Mouse (Mus musculus): ENCODE measurements at regions not wholly inside any gene's neighbourhood (a gene's known extent, or its start where the extent isn't known, plus 50 kb on each side); places are given as distances from the start of the nearest gene placed in this dataset.
A peak's percentile ranks its signal among the peaks of the same experiment; 100 is the strongest.

DNA sequence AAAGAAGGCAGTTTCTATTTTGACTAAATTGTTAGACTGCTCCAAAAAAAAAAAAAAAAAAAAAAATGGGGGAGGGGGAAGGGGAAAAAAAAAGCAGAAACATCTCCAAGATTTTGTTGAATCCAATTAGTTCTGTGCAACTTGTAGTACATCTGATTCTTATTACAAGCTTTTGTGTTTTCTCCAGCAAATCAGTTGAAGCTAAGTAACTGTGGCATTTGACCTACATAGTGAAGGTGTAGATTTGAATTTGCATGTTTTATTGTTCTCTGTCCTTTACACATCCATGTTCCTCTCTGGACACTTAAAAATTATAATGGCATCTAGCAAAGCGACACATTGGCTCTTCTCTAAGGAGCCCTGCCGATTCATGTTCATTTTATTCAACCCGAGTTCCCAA lies 192.6 kb downstream of the Pax3 start:
- Histone ChIP-seq H3K4me3 (ENCODE audit: low read depth, low read length) (no peak overlapping the region), H3K4me1 (ENCODE audit: control insufficient read depth, insufficient read depth, low read length) (no peaks in the 10 kb centered on the region), H3K27ac (ENCODE audit: low read depth, low read length) (no peak overlapping the region), H3K36me3 (ENCODE audit: control insufficient read depth, insufficient read depth, low read length) (no peaks in the 10 kb centered on the region), H3K27me3 (ENCODE audit: control insufficient read depth, insufficient read depth, low read length) (no peaks in the 10 kb centered on the region), H3K9me3 (ENCODE audit: control insufficient read depth, low read length) (no peaks in the 10 kb centered on the region), H3K4me2 (ENCODE audit: low read depth, low read length) (no peak overlapping the region), H3K9ac (replicated peaks; ENCODE audit: low read depth, low read length) (no peak overlapping the region)
- WGBS: 88% methylated on average over 3 of the region's 3 CpGs
- no peak for ATAC-seq (ENCODE audit: low read depth)

DNA sequence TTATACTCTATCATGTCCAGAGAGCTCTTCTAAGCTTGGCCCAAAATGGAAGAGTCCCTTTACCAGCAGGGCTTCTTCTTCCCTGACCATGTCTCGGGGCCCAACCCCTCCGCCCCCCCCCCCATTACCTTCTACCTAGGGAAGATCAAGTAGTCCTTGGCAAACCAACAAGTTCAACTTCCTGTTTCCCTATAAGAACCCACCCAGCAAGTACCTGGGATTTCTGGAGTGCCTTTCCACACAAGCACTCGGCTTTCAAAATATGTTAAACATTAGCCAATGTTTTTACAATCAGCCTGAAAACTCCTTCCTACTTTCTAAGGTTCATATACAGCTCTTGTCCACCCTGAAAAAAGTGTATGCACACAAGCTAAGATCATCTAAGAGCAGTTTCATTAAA lies 198.2 kb downstream of the Pax3 start:
- Histone ChIP-seq H3K9me3 (ENCODE audit: control insufficient read depth, low read length) (no peaks in the 10 kb centered on the region), H3K4me3 (ENCODE audit: low read depth, low read length) (no peak overlapping the region), H3K4me2 (ENCODE audit: low read depth, low read length) (no peak overlapping the region), H3K9ac (replicated peaks; ENCODE audit: low read depth, low read length) (no peak overlapping the region), H3K36me3 (ENCODE audit: control insufficient read depth, insufficient read depth, low read length) (no peaks in the 10 kb centered on the region), H3K27ac (ENCODE audit: low read depth, low read length) (no peak overlapping the region), H3K4me1 (ENCODE audit: control insufficient read depth, insufficient read depth, low read length) (no peaks in the 10 kb centered on the region), H3K27me3 (ENCODE audit: control insufficient read depth, insufficient read depth, low read length) (no peaks in the 10 kb centered on the region)
- 91% methylated on average over 3 of the region's 3 CpGs for WGBS
- ATAC-seq (ENCODE audit: low read depth): no peak

DNA sequence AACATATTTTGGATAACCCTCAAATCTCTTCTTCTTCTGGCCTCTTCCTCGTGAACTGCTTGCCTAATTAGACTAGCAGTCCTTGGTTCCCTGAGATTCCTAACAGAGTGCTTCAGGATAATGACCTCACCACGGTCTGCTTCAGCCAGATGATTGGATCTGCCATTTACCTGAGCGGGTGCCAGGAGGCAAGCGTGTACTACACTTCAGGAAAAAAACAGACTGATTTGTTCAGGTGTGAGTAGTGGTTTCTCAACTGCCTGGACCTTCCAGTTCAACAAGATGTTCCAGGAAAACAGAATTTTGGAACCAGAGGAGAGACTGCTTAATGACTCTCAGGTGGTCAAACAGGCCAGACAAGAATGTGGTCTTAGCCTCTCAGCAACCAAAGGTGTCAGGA lies 215.4 kb downstream of the Pax3 start:
- WGBS: 76% methylated on average over 4 of the region's 4 CpGs
- Histone ChIP-seq H3K36me3 (ENCODE audit: control insufficient read depth, insufficient read depth, low read length) (no peaks in the 10 kb centered on the region), H3K27ac (ENCODE audit: low read depth, low read length) (no peak overlapping the region), H3K4me3 (ENCODE audit: low read depth, low read length) (no peak overlapping the region), H3K27me3 (ENCODE audit: control insufficient read depth, insufficient read depth, low read length) (no peaks in the 10 kb centered on the region), H3K4me2 (ENCODE audit: low read depth, low read length) (no peak overlapping the region), H3K9ac (replicated peaks; ENCODE audit: low read depth, low read length) (no peak overlapping the region), H3K9me3 (ENCODE audit: control insufficient read depth, low read length) (no peaks in the 10 kb centered on the region), H3K4me1 (ENCODE audit: control insufficient read depth, insufficient read depth, low read length) (no peaks in the 10 kb centered on the region)
- no peak for ATAC-seq (ENCODE audit: low read depth)

DNA sequence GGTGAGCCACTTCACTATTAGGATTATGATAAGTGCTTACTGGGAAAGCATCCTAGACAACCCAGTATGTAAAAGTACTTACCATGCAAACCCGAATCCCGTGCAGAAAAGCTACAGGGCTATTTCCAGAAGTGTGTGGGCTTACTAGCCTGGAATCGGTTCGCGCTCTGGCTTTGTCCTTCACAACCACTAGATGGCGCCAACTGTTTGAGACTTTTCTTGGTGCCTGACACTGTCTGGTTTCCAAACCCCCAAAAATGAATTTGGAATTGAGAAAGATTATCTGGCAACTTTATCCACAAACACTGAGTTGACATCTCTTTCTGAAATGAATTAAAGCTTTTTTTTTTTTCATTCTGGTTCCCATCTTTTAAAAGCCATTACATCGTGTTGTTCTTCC lies 218.2 kb downstream of the Pax3 start:
- no peak overlapping the region for H3K4me2 ChIP-seq (ENCODE audit: low read depth, low read length)
- ATAC-seq (ENCODE audit: low read depth): peak; percentile 63; the same call in 1 of the 2 replicates
- H3K27ac ChIP-seq (ENCODE audit: low read depth, low read length): no peak overlapping the region
- no peak overlapping the region for H3K4me3 ChIP-seq (ENCODE audit: low read depth, low read length)
- H3K4me1 ChIP-seq (ENCODE audit: control insufficient read depth, insufficient read depth, low read length): no peaks in the 10 kb centered on the region
- H3K36me3 ChIP-seq (ENCODE audit: control insufficient read depth, insufficient read depth, low read length): no peaks in the 10 kb centered on the region
- H3K9me3 ChIP-seq (ENCODE audit: control insufficient read depth, low read length): no peaks in the 10 kb centered on the region
- no peak overlapping the region for H3K9ac ChIP-seq (replicated peaks; ENCODE audit: low read depth, low read length)
- no peaks in the 10 kb centered on the region for H3K27me3 ChIP-seq (ENCODE audit: control insufficient read depth, insufficient read depth, low read length)
- 6% methylated on average over 7 of the region's 7 CpGs for WGBS

DNA sequence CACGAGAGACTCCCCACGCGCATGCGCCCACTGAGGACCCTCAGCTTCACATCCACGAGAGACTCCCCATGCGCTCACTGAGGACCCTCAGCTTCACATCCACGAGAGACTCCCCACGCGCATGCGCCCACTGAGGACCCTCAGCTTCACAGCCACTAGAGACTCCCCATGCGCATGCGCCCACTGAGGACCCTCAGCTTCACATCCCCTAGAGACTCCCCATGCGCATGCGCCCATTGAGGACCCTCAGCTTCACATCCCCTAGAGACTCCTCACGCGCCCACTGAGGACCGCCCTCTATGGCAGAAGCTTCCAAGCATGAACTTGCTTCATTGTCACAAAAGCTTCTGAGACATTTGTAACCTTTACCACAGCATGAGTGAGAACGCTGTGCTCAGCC lies 221.0 kb downstream of the Pax3 start:
- Histone ChIP-seq H3K4me3 (ENCODE audit: low read depth, low read length) (no peak overlapping the region), H3K9ac (replicated peaks; ENCODE audit: low read depth, low read length) (no peak overlapping the region), H3K27me3 (ENCODE audit: control insufficient read depth, insufficient read depth, low read length) (no peaks in the 10 kb centered on the region), H3K36me3 (ENCODE audit: control insufficient read depth, insufficient read depth, low read length) (no peaks in the 10 kb centered on the region), H3K27ac (ENCODE audit: low read depth, low read length) (no peak overlapping the region), H3K4me2 (ENCODE audit: low read depth, low read length) (no peak overlapping the region), H3K4me1 (ENCODE audit: control insufficient read depth, insufficient read depth, low read length) (no peaks in the 10 kb centered on the region; the same call in 1 of the 2 replicates), H3K9me3 (ENCODE audit: control insufficient read depth, low read length) (no peaks in the 10 kb centered on the region)
- WGBS: 96% methylated on average over 18 of the region's 18 CpGs
- no peak for ATAC-seq (ENCODE audit: low read depth)

DNA sequence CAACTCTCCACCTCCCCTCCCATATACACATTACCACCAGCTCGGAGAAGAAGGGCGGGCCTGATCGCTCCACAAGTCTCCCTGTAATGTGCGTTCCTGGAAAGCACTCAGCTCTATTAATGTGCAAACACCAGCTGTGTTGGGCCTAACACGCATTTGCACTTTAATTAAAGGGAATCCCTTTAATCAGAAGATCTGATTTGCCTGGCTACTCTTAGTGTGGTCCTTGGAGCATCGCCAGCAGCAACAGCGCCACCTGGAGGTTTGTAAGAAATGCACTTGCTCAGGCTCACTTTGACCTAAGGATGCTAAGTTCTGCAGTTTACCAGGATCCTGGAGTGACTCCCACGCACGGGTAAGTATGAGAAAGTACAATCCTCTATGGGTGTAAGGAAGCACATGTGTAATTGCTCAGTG lies 224.6 kb downstream of the Pax3 start:
- WGBS: 9% methylated on average over 9 of the region's 9 CpGs
- H3K36me3 ChIP-seq (ENCODE audit: control insufficient read depth, insufficient read depth, low read length): no peaks in the 10 kb centered on the region
- H3K4me1 ChIP-seq (ENCODE audit: control insufficient read depth, insufficient read depth, low read length): no peaks in the 10 kb centered on the region; the same call in 1 of the 2 replicates
- no peak overlapping the region for H3K9ac ChIP-seq (replicated peaks; ENCODE audit: low read depth, low read length)
- no peaks in the 10 kb centered on the region for H3K9me3 ChIP-seq (ENCODE audit: control insufficient read depth, low read length)
- no peak overlapping the region for H3K4me3 ChIP-seq (ENCODE audit: low read depth, low read length)
- H3K27me3 ChIP-seq (ENCODE audit: control insufficient read depth, insufficient read depth, low read length): no peaks in the 10 kb centered on the region
- peak; percentile 85 for ATAC-seq (ENCODE audit: low read depth)
- no peak overlapping the region for H3K4me2 ChIP-seq (ENCODE audit: low read depth, low read length)
- H3K27ac ChIP-seq (ENCODE audit: low read depth, low read length): no peak overlapping the region

DNA sequence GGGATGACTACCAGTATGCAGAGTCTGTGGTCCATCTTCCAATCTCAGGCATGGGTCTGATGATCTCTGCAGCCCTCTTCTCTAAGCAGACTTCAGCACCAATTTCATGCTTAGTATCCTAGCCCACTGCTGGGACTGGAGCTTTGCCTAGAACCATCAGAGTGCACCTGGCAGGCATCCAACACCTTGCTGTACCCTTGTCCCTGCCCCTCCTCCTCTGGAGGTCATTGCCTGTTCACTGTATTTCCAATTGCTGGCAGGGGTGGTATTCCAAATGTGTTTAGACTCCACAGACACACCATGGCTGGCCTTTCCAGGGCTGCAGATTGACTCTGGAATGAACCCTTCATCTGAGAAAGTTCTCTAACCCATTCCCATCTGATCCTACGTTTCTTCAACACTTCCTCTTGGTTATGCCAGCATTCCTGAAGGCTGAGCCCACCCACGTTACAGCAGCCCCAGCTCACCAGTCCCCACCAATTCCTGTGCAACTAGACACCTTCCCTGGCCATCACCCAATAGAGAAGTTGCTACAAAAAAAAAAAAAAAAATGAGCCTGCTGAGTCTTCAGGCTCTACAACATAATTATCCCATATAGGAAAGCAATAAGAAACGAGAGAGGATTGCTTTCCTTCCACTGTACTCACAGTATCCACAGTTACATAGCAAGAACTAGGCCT lies 232.1 kb downstream of the Pax3 start:
- Histone ChIP-seq H3K27me3 (ENCODE audit: control insufficient read depth, insufficient read depth, low read length) (no peaks in the 10 kb centered on the region), H3K36me3 (ENCODE audit: control insufficient read depth, insufficient read depth, low read length) (no peaks in the 10 kb centered on the region), H3K27ac (ENCODE audit: low read depth, low read length) (no peak overlapping the region), H3K9me3 (ENCODE audit: control insufficient read depth, low read length) (no peaks in the 10 kb centered on the region), H3K9ac (replicated peaks; ENCODE audit: low read depth, low read length) (no peak overlapping the region), H3K4me3 (ENCODE audit: low read depth, low read length) (no peak overlapping the region), H3K4me2 (ENCODE audit: low read depth, low read length) (no peak overlapping the region), H3K4me1 (ENCODE audit: control insufficient read depth, insufficient read depth, low read length) (no peaks in the 10 kb centered on the region)
- ATAC-seq (ENCODE audit: low read depth): no peak
- WGBS: 55% methylated on average over 3 of the region's 3 CpGs

DNA sequence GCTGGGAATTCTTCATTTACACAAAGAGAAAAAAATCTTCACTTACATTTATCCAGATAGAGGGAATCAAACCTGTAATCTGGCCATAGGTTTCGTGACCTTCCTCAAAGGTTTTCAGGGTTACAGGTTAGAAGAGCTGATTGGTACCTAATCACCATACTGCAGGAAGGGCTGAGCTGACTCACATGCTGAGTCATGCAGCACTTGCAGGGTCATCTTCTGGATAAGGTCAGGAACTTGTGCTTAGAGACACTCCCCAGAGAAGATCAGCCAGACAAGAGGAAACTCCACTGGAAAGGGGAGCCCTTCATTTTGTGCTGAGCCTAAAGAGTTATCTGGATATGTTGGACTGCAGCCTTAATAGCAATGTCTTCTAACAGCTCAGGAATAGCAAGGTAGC lies 237.6 kb downstream of the Pax3 start:
- Histone ChIP-seq H3K27me3 (ENCODE audit: control insufficient read depth, insufficient read depth, low read length) (no peaks in the 10 kb centered on the region), H3K9me3 (ENCODE audit: control insufficient read depth, low read length) (no peaks in the 10 kb centered on the region), H3K36me3 (ENCODE audit: control insufficient read depth, insufficient read depth, low read length) (no peaks in the 10 kb centered on the region), H3K4me1 (ENCODE audit: control insufficient read depth, insufficient read depth, low read length) (no peaks in the 10 kb centered on the region), H3K27ac (ENCODE audit: low read depth, low read length) (no peak overlapping the region), H3K9ac (replicated peaks; ENCODE audit: low read depth, low read length) (no peak overlapping the region), H3K4me2 (ENCODE audit: low read depth, low read length) (no peak overlapping the region), H3K4me3 (ENCODE audit: low read depth, low read length) (no peak overlapping the region)
- 87% methylated on average over 1 of the region's 1 CpGs for WGBS
- no peak for ATAC-seq (ENCODE audit: low read depth)

DNA sequence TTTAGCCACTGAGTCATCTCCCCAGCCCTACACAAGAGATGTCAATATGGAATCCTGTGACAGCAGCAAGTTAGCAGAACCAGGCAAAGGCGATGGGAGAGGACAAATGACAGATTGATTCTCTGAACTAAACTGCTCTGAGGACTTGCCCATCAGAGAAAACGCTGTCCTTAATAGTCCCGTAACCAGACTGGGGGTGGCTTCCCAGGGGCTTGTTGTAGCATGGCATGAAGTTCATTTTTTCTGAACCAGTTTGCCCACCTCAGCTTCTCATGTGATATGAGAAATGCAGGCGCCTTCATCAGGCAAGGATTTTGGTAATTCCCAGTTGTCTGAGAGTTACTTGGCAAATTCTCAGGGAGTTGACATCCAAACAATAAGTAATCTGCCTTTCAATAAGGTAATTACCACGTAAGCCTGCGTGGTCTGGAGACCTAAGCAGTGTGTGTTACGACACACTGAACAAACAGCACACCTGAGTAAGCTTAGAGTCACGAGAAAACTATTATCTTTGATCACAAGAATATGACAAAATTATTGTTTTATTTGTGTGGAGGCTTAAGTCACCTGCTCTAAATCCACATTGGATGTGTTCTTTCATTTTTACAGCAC lies 239.7 kb downstream of the Pax3 start:
- 78% methylated on average over 8 of the region's 8 CpGs for WGBS
- Histone ChIP-seq H3K9ac (replicated peaks; ENCODE audit: low read depth, low read length) (no peak overlapping the region), H3K9me3 (ENCODE audit: control insufficient read depth, low read length) (no peaks in the 10 kb centered on the region), H3K4me3 (ENCODE audit: low read depth, low read length) (no peak overlapping the region), H3K4me2 (ENCODE audit: low read depth, low read length) (no peak overlapping the region), H3K4me1 (ENCODE audit: control insufficient read depth, insufficient read depth, low read length) (no peaks in the 10 kb centered on the region), H3K36me3 (ENCODE audit: control insufficient read depth, insufficient read depth, low read length) (no peaks in the 10 kb centered on the region), H3K27me3 (ENCODE audit: control insufficient read depth, insufficient read depth, low read length) (no peaks in the 10 kb centered on the region), H3K27ac (ENCODE audit: low read depth, low read length) (no peak overlapping the region)
- no peak for ATAC-seq (ENCODE audit: low read depth)
